Mouse (Mus musculus) erythroblast, embryonic 14.5 days (primary cell): ENCODE measurements around the gene Tiam1.

Source experiments
- GATA1 ChIP-seq: IDR thresholded peaks from 2 replicates; pipeline ENCODE4 v1.6.1; 2012; ENCODE audit warnings: low read length, inconsistent platforms, mixed read lengths
- TAL1 ChIP-seq: IDR thresholded peaks from 3 replicates; pipeline ENCODE4 v1.6.1; 2012; ENCODE audit warnings: low read length, inconsistent platforms, mixed read lengths

DNA sequence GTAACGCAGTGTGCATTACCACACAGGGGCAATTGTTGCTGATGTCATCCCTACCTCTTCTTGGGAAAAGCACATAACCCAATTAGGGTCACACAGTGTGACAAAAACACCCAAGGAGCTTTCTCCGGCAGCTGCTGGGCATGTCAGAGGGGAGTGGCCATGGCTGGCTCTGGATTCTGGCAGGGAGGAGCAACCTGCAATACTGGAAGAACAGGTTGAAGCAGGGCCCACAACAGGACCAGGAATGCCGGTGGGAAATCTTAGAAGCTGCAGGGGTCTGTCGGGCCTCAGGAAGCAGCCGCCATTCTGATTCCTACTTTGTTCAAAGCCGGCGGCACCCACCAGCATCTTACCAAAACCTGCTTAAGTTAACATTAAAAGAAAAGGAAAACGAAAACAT lies 189.0 kb downstream of the Tiam1 start:
- no peak for TF ChIP-seq GATA1
- no peak for TF ChIP-seq TAL1
